Mouse (Mus musculus): Measurements from ENCODE around the gene Nsdhl.

The Nsdhl gene

GRCm38 (mm10) chrX:73003110-73003509 is 84.8 kb downstream of the Nsdhl start:
- no peak for DNase-seq

DNA sequence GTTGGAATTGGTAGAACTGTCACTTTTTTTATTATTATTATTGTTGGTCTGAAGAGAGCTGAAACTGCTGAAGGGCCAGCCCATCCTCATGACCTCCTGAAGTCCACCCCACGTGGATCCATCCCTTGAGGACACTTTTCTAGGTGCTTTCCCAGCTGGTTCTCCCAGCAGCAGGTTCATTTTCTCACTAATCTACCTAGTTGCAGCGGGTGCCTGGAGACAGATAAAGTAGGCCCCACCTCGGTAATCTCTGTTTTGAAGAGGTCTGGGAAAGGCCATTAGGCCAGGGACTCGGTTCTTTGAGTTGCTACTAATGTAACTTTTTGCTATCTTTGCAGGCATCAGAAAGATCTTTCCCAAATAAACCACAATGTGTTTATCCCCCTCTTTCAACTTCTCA is 87.3 kb downstream of the Nsdhl start:
- DNase-seq = no peak

- DNase-seq = peak; percentile 82 to 88
Measured at GRCm38 (mm10) chrX:73007597-73008479, 89.5 kb downstream of the Nsdhl start.
